Mouse (Mus musculus) liver, embryonic 11.5 days (tissue): Measurements from ENCODE around the gene Iqgap2. TPM values are rescaled to one million over a fixed set of nuclear protein-coding genes. Genes with fewer than 3 reads are reported as not detected.

Source experiments
- ATAC-seq: fragments of 200-750 bp; cut with Nextera tagmentation; replicated peaks from 2 replicates; pipeline ENCODE4 v1.8.0; 2017; ENCODE audit warnings: moderate number of reproducible peaks, mild to moderate bottlenecking, moderate TSS enrichment, moderate library complexity; ENCODE audit not compliant: low FRiP score
- DNase-seq: peaks from one replicate; pipeline ENCODE4 v3.0.0-alpha.2; 2017; ENCODE audit warnings: low spot score
- H3K27ac ChIP-seq: fragments of 300-500 bp; sonication (generic); 2 replicates; pipeline ENCODE4 v1.5.1; 2014; ENCODE audit warnings: mild to moderate bottlenecking, low read depth, low read length, control low read depth
- H3K27me3 ChIP-seq: fragments of 300-500 bp; sonication (generic); replicated peaks from 2 replicates; pipeline ENCODE4 v1.6.1; 2014; ENCODE audit warnings: low read length, mixed read lengths; ENCODE audit not compliant: control insufficient read depth, insufficient read depth
- H3K36me3 ChIP-seq: fragments of 300-500 bp; sonication (generic); 2 replicates; pipeline ENCODE4 v1.6.1; 2014; ENCODE audit warnings: mild to moderate bottlenecking, low read length, moderate library complexity, mixed read lengths; ENCODE audit not compliant: control insufficient read depth, insufficient read depth
- H3K4me1 ChIP-seq: fragments of 300-500 bp; sonication (generic); replicated peaks from 2 replicates; pipeline ENCODE4 v1.6.1; 2014; ENCODE audit warnings: low read length, mixed read lengths; ENCODE audit not compliant: control insufficient read depth, insufficient read depth
- H3K4me2 ChIP-seq: fragments of 300-500 bp; sonication (generic); 2 replicates; pipeline ENCODE4 v1.6.1; 2014; ENCODE audit warnings: mild to moderate bottlenecking, control low read depth, moderate library complexity
- H3K4me3 ChIP-seq: fragments of 300-500 bp; sonication (generic); 2 replicates; pipeline ENCODE4 v1.5.1; 2014; ENCODE audit warnings: low read depth, low read length, control low read depth
- H3K9ac ChIP-seq: fragments of 300-500 bp; sonication (generic); 2 replicates; pipeline ENCODE4 v1.6.1; 2014; ENCODE audit warnings: low read depth, low read length, control low read depth
- H3K9me3 ChIP-seq: fragments of 300-500 bp; sonication (generic); 2 replicates; pipeline ENCODE4 v1.6.1; 2016; ENCODE audit warnings: low read length, inconsistent platforms, mixed read lengths; ENCODE audit not compliant: control insufficient read depth
- WGBS: fragments of 180-500 bp; shearing (Covaris S2); extraction: QIAGEN DNeasy Blood & Tissue Kit; methylation state at CpG from one replicate; pipeline ENCODE4 v1.1.7; 2014; 5-methylcytosine and 5-hydroxymethylcytosine counted together
- polyA plus RNA-seq: library from polyadenylated mRNA; unstranded; fragments of >200 nt; fragmentation: Nextera tagmentation; extraction: Ambion mirVana; gene quantifications from 2 replicates; pipeline ENCODE4 v1.2.1, GENCODE M21; 2014

Gene Iqgap2
- polyA plus RNA-seq, 1 experiment from 2014 or later: 17.1 TPM

DNA sequence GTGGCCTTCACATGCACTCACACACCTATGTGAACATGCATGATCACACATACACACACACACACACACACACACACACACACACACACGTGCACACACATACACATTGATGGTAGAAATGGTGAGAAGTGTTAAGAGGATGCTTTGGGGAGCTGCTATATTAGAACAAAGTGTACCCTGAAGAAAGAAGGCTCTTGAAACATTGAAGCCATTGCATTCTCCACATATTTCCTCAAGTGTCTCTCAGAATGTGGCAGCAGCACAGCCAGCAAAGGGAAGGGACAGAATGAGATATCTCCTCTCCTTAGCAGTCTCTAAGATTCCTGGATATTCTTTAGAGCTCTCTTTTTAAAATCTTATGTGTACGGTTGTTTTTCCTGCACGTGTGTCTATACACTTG is 270.2 kb downstream of the Iqgap2 start:
- 83% methylated on average over 3 of the region's 3 CpGs for WGBS
- no peak for ATAC-seq
- H3K4me2 ChIP-seq: no peak overlapping the region

GRCm38 (mm10) chr13:95618859-95619258 is 272.9 kb downstream of the Iqgap2 start:
- Histone ChIP-seq H3K9me3 (no peaks in the 10 kb centered on the region), H3K4me1 (peaks cover 26% of the 10 kb centered on the region), H3K36me3 (peaks cover 7% of the 10 kb centered on the region; the same call in 1 of the 2 replicates), H3K27ac (peak overlapping the region; percentile 88), H3K4me2 (peak overlapping the region; percentile 82), H3K27me3 (no peaks in the 10 kb centered on the region), H3K9ac (peak overlapping the region; percentile 97), H3K4me3 (peak overlapping the region; percentile 92)
- DNase-seq: no peak
- WGBS: 9% methylated on average over 13 of the region's 13 CpGs
- ATAC-seq: no peak

More for the DNA sequence above, 270.2 kb downstream of the Iqgap2 start:
- Histone ChIP-seq H3K36me3 (no peaks in the 10 kb centered on the region), H3K27me3 (no peaks in the 10 kb centered on the region), H3K27ac (no peak overlapping the region), H3K9ac (no peak overlapping the region), H3K4me3 (no peak overlapping the region), H3K4me1 (peaks cover under 1% of the 10 kb centered on the region; the same call in 1 of the 2 replicates), H3K9me3 (no peaks in the 10 kb centered on the region)
- DNase-seq: no peak

- Histone ChIP-seq H3K9me3 (no peaks in the 10 kb centered on the region), H3K36me3 (peaks cover 7% of the 10 kb centered on the region; the same call in 1 of the 2 replicates), H3K9ac (peak within 1 kb of the TSS; percentile 97), H3K4me2 (peak within 1 kb of the TSS; percentile 82), H3K27me3 (no peaks in the 10 kb centered on the region), H3K27ac (peak within 1 kb of the TSS; percentile 88), H3K4me3 (peak within 1 kb of the TSS; percentile 92), H3K4me1 (peaks cover 28% of the 10 kb centered on the region)
- DNase-seq: peak; percentile 89
- peak; percentile 89 for ATAC-seq
- under 1% methylated on average over 42 of the region's 42 CpGs for WGBS
Observed at GRCm38 (mm10) chr13:95618309-95618712, 273.4 kb downstream of the Iqgap2 start, which contains the start of gene F2r. Gene F2r (minus strand): TSS chr13:95618487.

GRCm38 (mm10) chr13:95617671-95618171 is 274.0 kb downstream of the Iqgap2 start:
- Histone ChIP-seq H3K9ac (peak overlapping the region; percentile 97), H3K36me3 (peaks cover 7% of the 10 kb centered on the region; the same call in 1 of the 2 replicates), H3K4me2 (peak overlapping the region; percentile 82), H3K4me3 (peak overlapping the region; percentile 92), H3K9me3 (no peaks in the 10 kb centered on the region), H3K27me3 (no peaks in the 10 kb centered on the region), H3K4me1 (peaks cover 32% of the 10 kb centered on the region), H3K27ac (peak overlapping the region; percentile 88)
- WGBS: 1% methylated on average over 21 of the region's 21 CpGs
- peak; percentile 44 for ATAC-seq
- DNase-seq: no peak

- ATAC-seq (peak; percentile 55), DNase-seq (peak; percentile 57)
- H3K27me3 ChIP-seq: no peaks in the 10 kb centered on the region
- no peaks in the 10 kb centered on the region for H3K9me3 ChIP-seq
- 6% methylated on average over 17 of the region's 17 CpGs for WGBS
- peak overlapping the region; percentile 82 for H3K4me2 ChIP-seq
- H3K9ac ChIP-seq: peak overlapping the region; percentile 97
- H3K4me3 ChIP-seq: peak overlapping the region; percentile 92
- peak overlapping the region; percentile 88 for H3K27ac ChIP-seq
- peaks cover 33% of the 10 kb centered on the region for H3K4me1 ChIP-seq
- H3K36me3 ChIP-seq: peaks cover 9% of the 10 kb centered on the region; the same call in 1 of the 2 replicates
Observed at GRCm38 (mm10) chr13:95617082-95617670, 274.5 kb downstream of the Iqgap2 start.

- H3K27ac ChIP-seq: peak overlapping the region; percentile 88
- H3K4me1 ChIP-seq: peaks cover 36% of the 10 kb centered on the region
- WGBS: 21% methylated on average over 11 of the region's 11 CpGs
- H3K27me3 ChIP-seq: no peaks in the 10 kb centered on the region
- ATAC-seq (peak; percentile 68), DNase-seq (peak; percentile 53)
- H3K4me2 ChIP-seq: peak overlapping the region; percentile 82
- peak overlapping the region; percentile 97 for H3K9ac ChIP-seq
- H3K4me3 ChIP-seq: peak overlapping the region; percentile 92
- no peaks in the 10 kb centered on the region for H3K9me3 ChIP-seq
- H3K36me3 ChIP-seq: peaks cover 13% of the 10 kb centered on the region; the same call in 1 of the 2 replicates
Observed at GRCm38 (mm10) chr13:95616512-95616911, 275.2 kb downstream of the Iqgap2 start.

DNA sequence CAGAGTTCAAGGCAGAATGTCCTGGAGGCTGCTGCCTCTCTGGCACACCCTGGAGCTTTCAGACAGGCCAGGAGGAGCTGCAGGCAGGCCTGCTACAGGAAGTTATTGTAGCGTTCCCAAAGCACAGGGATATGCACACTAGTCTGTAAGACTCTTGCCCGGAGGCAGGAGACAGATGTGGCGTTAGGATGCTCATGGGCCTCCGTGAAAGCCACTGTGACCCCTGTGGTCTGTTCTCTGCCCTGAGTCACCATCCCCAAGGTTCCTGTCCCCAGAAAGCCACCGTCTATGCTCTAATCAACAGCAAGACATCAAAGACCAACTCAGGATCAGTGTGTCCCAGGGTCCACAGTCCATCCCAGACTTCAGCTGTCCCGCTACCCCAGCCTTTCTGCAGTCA is 277.0 kb downstream of the Iqgap2 start:
- Histone ChIP-seq H3K4me1 (peaks cover 52% of the 10 kb centered on the region), H3K9me3 (no peaks in the 10 kb centered on the region), H3K9ac (peak overlapping the region; percentile 35; the same call in 1 of the 2 replicates), H3K4me2 (peak overlapping the region; percentile 82), H3K27ac (no peak overlapping the region), H3K36me3 (peaks cover 15% of the 10 kb centered on the region; the same call in 1 of the 2 replicates), H3K27me3 (no peaks in the 10 kb centered on the region), H3K4me3 (peak overlapping the region; percentile 92; the same call in 1 of the 2 replicates)
- DNase-seq: no peak
- ATAC-seq: no peak
- 55% methylated on average over 6 of the region's 6 CpGs for WGBS

DNA sequence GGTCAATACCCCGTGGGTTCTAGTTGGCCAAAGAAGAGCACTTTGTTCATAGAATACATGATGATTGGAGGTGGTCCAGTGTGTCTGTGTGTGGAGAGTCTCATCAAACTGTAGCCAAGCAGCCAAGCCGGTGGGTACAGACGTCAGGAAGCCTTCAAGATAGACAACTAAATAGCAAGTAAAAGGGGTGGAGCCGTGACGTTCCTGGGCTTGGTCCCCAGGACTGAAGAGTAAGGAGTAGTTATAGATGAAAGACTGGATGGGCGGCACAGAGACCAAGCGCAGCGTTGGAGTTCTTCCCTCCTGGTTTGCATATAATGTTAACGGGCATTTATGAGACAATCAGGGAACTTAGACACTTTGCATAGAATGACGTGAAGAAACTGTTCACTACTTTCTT is 279.5 kb downstream of the Iqgap2 start:
- Histone ChIP-seq H3K27me3 (no peaks in the 10 kb centered on the region), H3K4me3 (no peak overlapping the region), H3K9ac (no peak overlapping the region), H3K36me3 (peaks cover 22% of the 10 kb centered on the region), H3K9me3 (no peaks in the 10 kb centered on the region), H3K4me1 (peaks cover 55% of the 10 kb centered on the region), H3K4me2 (no peak overlapping the region; the same call in 1 of the 2 replicates), H3K27ac (no peak overlapping the region)
- DNase-seq (no peak), ATAC-seq (no peak)
- WGBS: 76% methylated on average over 10 of the region's 10 CpGs
